Mouse (Mus musculus) embryonic facial prominence, embryonic 15.5 days (tissue): ENCODE results near the gene Rnf150. TPM values are rescaled to one million over a fixed set of nuclear protein-coding genes. Genes with fewer than 3 reads are reported as not detected.

ENCODE experiments used
- ATAC-seq: fragments of 200-750 bp; cut with Nextera tagmentation; 2 replicates; pipeline ENCODE4 v1.8.0; 2017; ENCODE audit warnings: low read depth, moderate TSS enrichment; ENCODE audit not compliant: insufficient number of reproducible peaks, low FRiP score, low TSS enrichment
- H3K27ac ChIP-seq: fragments of 300-500 bp; sonication (generic); replicated peaks from 2 replicates; pipeline ENCODE4 v1.5.1; 2015; ENCODE audit warnings: mild to moderate bottlenecking, inconsistent platforms
- H3K27me3 ChIP-seq: fragments of 300-500 bp; sonication (generic); 2 replicates; pipeline ENCODE4 v1.6.1; 2015; ENCODE audit warnings: inconsistent platforms
- H3K36me3 ChIP-seq: fragments of 300-500 bp; sonication (generic); 2 replicates; pipeline ENCODE4 v1.6.1; 2015; ENCODE audit warnings: mild to moderate bottlenecking, inconsistent platforms
- H3K4me1 ChIP-seq: fragments of 300-500 bp; sonication (generic); 2 replicates; pipeline ENCODE4 v1.6.1; 2015; ENCODE audit warnings: inconsistent platforms
- H3K4me2 ChIP-seq: fragments of 300-500 bp; sonication (generic); replicated peaks from 2 replicates; pipeline ENCODE4 v1.6.1; 2015; ENCODE audit warnings: mild to moderate bottlenecking, inconsistent platforms
- H3K4me3 ChIP-seq: fragments of 300-500 bp; sonication (generic); replicated peaks from 2 replicates; pipeline ENCODE4 v1.5.1; 2015; ENCODE audit warnings: mild to moderate bottlenecking, inconsistent platforms
- H3K9ac ChIP-seq: fragments of 300-500 bp; sonication (generic); 2 replicates; pipeline ENCODE4 v1.6.1; 2015; ENCODE audit warnings: inconsistent platforms
- H3K9me3 ChIP-seq: fragments of 300-500 bp; sonication (generic); replicated peaks from 2 replicates; pipeline ENCODE4 v1.6.1; 2016; ENCODE audit warnings: inconsistent platforms
- WGBS: fragments of 180-500 bp; shearing (Covaris S2); methylation state at CpG from one replicate; pipeline ENCODE4 v1.1.7; 2015; 5-methylcytosine and 5-hydroxymethylcytosine counted together
- polyA plus RNA-seq: library from polyadenylated mRNA; unstranded; fragments of >200 nt; fragmentation: Nextera tagmentation; extraction: Ambion mirVana; gene quantifications from 2 replicates; pipeline ENCODE4 v1.2.1, GENCODE M21; 2015

Rnf150 gene
- polyA plus RNA-seq, 1 experiment from 2014 or later: 1.4 TPM

DNA sequence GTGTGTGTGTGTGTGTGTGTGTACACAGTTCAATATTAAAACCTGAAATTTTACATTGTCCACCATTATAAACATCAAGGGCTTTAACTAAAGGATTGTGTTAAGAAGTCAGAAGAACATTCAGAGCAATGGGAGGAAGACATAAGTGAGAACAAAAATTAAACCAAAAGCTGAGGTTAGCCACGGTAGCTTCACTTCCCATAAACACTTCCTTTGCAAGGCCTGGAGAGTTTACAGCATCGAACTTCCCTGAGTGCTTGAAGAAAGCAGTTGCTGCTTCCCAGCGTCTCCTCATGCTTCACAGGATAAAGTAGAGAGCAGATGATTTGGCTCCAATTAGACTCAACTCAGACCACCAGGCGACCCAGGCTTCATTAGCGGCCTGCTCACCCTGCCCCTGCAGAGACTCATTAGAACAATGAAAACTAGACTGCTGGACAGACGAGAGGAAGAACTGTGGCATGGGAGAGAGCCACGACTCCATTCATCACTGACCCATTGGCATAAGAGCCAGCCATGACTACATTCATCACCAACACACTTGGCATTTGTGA, 239.9 kb downstream of the Rnf150 start:
- Histone ChIP-seq H3K27me3 (no peaks in the 10 kb centered on the region), H3K4me1 (no peaks in the 10 kb centered on the region), H3K9ac (no peak overlapping the region), H3K4me3 (no peak overlapping the region), H3K27ac (no peak overlapping the region), H3K4me2 (no peak overlapping the region), H3K36me3 (no peaks in the 10 kb centered on the region), H3K9me3 (no peaks in the 10 kb centered on the region)
- WGBS: 59% methylated on average over 7 of the region's 7 CpGs
- no peak for ATAC-seq

DNA sequence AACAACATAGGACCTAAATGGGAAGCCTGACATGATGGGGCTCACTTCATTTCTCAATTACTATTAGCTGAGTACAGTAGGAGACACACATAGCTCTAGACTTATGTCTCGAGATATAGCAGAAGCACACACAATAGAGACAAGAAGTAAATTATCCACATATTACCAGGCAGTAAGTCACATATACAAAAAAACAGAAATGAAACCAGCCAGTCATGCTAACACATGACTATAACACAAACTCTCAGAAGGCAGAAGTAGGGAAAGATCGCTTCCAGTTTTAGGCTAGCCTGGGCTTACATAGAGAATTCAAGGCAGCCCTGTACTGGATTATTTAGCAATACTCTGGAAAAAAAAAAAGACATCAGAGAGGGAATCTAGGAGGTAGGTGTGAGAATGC, 240.8 kb downstream of the Rnf150 start:
- Histone ChIP-seq H3K27me3 (no peaks in the 10 kb centered on the region), H3K9me3 (no peaks in the 10 kb centered on the region), H3K4me1 (no peaks in the 10 kb centered on the region), H3K27ac (no peak overlapping the region), H3K4me3 (no peak overlapping the region), H3K9ac (no peak overlapping the region), H3K36me3 (no peaks in the 10 kb centered on the region), H3K4me2 (no peak overlapping the region)
- WGBS: 90% methylated on average over 2 of the region's 2 CpGs
- ATAC-seq: no peak

DNA sequence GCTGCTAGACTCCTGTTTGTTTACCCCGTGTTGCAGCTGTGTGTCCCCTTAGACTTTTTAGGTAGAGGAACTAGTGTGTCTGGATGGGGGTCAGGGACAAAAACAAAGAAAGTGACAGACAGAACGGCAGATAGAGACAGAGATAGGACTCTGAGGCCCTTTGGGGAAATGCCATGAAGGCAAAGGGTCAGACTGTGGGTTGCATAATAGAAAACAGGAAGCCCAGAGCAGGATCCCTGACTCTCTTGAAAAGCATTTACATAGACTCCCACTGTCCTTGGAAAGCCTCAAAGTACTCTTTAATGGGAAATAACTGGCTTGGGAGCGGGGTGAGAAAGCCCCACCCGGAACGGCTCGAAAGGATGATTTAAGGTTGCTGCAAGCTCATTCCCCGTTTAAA, 246.6 kb downstream of the Rnf150 start:
- Histone ChIP-seq H3K4me2 (no peak overlapping the region), H3K27ac (no peak overlapping the region), H3K36me3 (no peaks in the 10 kb centered on the region), H3K27me3 (no peaks in the 10 kb centered on the region), H3K9me3 (no peaks in the 10 kb centered on the region), H3K4me1 (no peaks in the 10 kb centered on the region), H3K9ac (no peak overlapping the region), H3K4me3 (no peak overlapping the region)
- no peak for ATAC-seq
- WGBS: 57% methylated on average over 7 of the region's 7 CpGs

DNA sequence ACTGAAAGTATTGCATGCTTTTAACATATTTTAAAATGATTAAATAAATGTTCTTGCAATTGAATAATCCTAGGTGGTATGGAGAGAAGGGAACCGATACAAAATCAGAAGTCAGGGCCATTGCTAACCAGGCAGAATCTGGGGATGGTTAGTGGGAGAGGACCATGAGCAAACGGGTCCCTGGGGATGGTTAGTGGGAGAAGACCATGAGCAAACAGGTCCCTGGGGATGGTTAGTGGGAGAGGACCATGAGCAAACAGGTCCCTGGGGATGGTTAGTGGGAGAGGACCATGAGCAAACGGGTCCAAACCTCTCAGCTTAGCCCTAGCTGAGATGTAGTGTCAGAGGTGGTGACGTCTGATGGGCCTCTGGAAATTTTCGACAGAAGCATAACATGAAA, 247.0 kb downstream of the Rnf150 start:
- Histone ChIP-seq H3K4me3 (no peak overlapping the region), H3K4me2 (no peak overlapping the region), H3K36me3 (no peaks in the 10 kb centered on the region), H3K9me3 (no peaks in the 10 kb centered on the region), H3K4me1 (no peaks in the 10 kb centered on the region), H3K27me3 (no peaks in the 10 kb centered on the region), H3K27ac (no peak overlapping the region), H3K9ac (no peak overlapping the region)
- WGBS: 81% methylated on average over 5 of the region's 5 CpGs
- ATAC-seq: no peak

DNA sequence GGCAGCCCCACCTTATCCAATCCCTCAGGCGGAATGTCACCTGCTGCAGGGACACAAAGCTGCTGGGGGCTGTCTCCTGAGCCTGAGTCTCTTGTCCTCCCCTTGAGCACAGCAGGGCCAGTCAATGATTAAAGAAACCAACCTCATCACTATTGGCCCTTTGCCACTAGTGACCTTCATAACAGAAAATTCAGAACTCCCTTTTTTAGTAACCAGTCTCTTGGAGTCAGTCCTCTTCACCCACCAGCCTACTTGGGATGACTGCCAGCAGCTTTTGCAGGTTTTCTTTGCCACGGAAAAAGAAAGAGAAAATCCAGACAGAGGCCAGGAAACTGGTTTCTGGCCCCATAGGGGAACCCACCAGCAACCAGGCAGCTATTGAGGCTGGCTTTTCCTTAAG, 271.9 kb downstream of the Rnf150 start:
- Histone ChIP-seq H3K27ac (no peak overlapping the region), H3K4me2 (no peak overlapping the region), H3K4me3 (no peak overlapping the region), H3K27me3 (no peaks in the 10 kb centered on the region), H3K36me3 (no peaks in the 10 kb centered on the region), H3K4me1 (no peaks in the 10 kb centered on the region), H3K9me3 (no peaks in the 10 kb centered on the region), H3K9ac (no peak overlapping the region)
- no peak for ATAC-seq
- 50% methylated on average over 2 of the region's 2 CpGs for WGBS

DNA sequence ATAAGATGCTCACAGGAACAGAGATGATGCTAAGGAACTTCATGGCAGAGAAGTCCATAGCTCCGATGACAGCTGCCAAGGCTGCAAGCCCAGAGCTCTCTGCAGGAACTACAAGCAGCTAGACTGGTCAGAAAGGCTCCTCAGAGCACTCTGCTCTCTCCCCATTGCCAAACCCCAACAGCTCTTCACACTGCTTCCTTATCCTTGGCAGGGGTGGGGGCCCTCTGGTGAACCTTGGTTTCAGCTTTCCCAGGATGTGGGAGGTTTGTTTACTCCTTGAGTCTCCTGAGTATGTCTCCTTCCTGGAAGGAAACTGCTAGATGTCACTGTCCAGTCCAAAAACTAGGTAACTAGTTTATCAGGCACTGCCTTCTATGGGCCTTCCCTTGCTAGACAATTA, 276.9 kb downstream of the Rnf150 start:
- Histone ChIP-seq H3K9ac (no peak overlapping the region), H3K4me1 (no peaks in the 10 kb centered on the region), H3K9me3 (no peaks in the 10 kb centered on the region), H3K27me3 (no peaks in the 10 kb centered on the region), H3K4me2 (no peak overlapping the region), H3K27ac (no peak overlapping the region), H3K36me3 (no peaks in the 10 kb centered on the region), H3K4me3 (no peak overlapping the region)
- ATAC-seq: no peak
- 82% methylated on average over 1 of the region's 1 CpGs for WGBS

DNA sequence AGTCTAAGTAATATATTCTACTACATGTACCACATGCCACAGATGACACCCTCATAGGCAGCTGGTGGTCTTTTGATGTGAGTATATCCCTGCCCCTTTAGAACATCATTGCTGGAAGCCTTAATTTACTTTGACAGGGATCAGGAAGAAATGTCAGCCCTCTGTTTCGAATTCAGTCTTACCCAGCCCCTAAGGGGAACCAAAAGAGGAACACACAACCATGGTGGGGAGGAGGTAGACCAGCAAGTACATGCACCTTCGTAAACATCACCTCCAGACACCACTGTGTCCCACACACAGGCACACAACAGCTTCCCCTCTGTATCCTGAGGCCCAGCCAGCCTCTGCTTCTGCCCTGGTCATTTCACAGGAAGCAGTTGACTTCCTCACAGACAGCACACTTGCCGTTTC, 277.6 kb downstream of the Rnf150 start:
- H3K4me1 ChIP-seq: no peaks in the 10 kb centered on the region
- H3K27ac ChIP-seq: no peak overlapping the region
- no peak for ATAC-seq
- H3K4me2 ChIP-seq: no peak overlapping the region
- no peak overlapping the region for H3K4me3 ChIP-seq
- H3K27me3 ChIP-seq: no peaks in the 10 kb centered on the region
- no peaks in the 10 kb centered on the region for H3K36me3 ChIP-seq
- no peaks in the 10 kb centered on the region for H3K9me3 ChIP-seq
- WGBS: 38% methylated on average over 3 of the region's 3 CpGs
- H3K9ac ChIP-seq: no peak overlapping the region

Other genes with a start within 250 kb of the Rnf150 start
- gene Zfp330, start 89.2 kb upstream of the Rnf150 start, polyA plus RNA-seq: 70.8 and 71.0 TPM in 2 replicates